Mouse (Mus musculus) B cell, adult (primary cell): ENCODE results near the gene Katnb1. TPM values are rescaled to one million over a fixed set of nuclear protein-coding genes. Genes with fewer than 3 reads are reported as not detected.

Experiments used
- total RNA-seq: library from RNA; stranded (reverse); gene quantifications from 4 replicates; pipeline ENCODE4 v1.2.4, GENCODE M21; 2023; ENCODE audit not compliant: inconsistent age

Katnb1 gene
- total RNA-seq, result 16.8 to 21.7 TPM (median 21.2 TPM) in 4 replicates

GRCm38 (mm10) chr8:95080381-95081341, at the start of gene Katnb1:
Katnb1 (plus strand) TSS chr8:95081186.

GRCm38 (mm10) chr8:95054927-95055510, 26.0 kb upstream of the Katnb1 start, which contains the start of gene Drc7:
Drc7 (plus strand) TSS chr8:95055103.

Other genes with a start within 250 kb of the Katnb1 start
- 29.0 to 34.4 TPM (median 32.9 TPM) in 4 replicates for gene Coq9, start 242.9 kb upstream of the Katnb1 start, total RNA-seq
- gene Ciapin1, start 242.8 kb upstream of the Katnb1 start, total RNA-seq, result 50.3 to 64.6 TPM (median 51.7 TPM) in 4 replicates
- gene Polr2c, start 223.7 kb upstream of the Katnb1 start, total RNA-seq, result 49.2 to 66.0 TPM (median 53.7 TPM) in 4 replicates
- gene Dok4, start 204.9 kb upstream of the Katnb1 start, total RNA-seq, result 1.6 to 3.0 TPM (median 2.3 TPM) in 4 replicates
- 0.36 to 1.1 TPM (median 0.69 TPM) in 4 replicates for gene Ccdc102a, start 163.1 kb upstream of the Katnb1 start, total RNA-seq
- gene Adgrg5, start 157.5 kb upstream of the Katnb1 start, total RNA-seq, result 0.77 to 2.3 TPM (median 0.96 TPM) in 4 replicates
- gene Adgrg1, start 106.4 kb upstream of the Katnb1 start, total RNA-seq, result 3.8 to 6.7 TPM (median 6.2 TPM) in 4 replicates
- gene Adgrg3, start 63.5 kb upstream of the Katnb1 start, total RNA-seq, result 0.42 TPM in 2 of 4 replicates, not detected in the others
- not detected in 4 replicates for gene Drc7, start 26.1 kb upstream of the Katnb1 start, total RNA-seq
- gene Kifc3, start 121.6 kb downstream of the Katnb1 start, total RNA-seq, result 6.7 to 9.8 TPM (median 7.0 TPM) in 4 replicates
- not detected in 4 replicates for gene Cngb1, start 225.4 kb downstream of the Katnb1 start, total RNA-seq
- gene Tepp, start 229.4 kb downstream of the Katnb1 start, total RNA-seq, result not detected in 4 replicates